Mouse (Mus musculus): Measurements from ENCODE around the gene Tyw1. TPM values are rescaled to one million over a fixed set of nuclear protein-coding genes. Genes with fewer than 3 reads are reported as not detected.

Tyw1 gene
- 17.8 and 20.3 TPM in 2 replicates for polyA plus RNA-seq (2014; fragmentation: Nextera tagmentation; extraction: Ambion mirVana)

GRCm38 (mm10) chr5:130255017-130255720, at the start of gene Tyw1, which contains the start of gene Sbds:
Gene Tyw1 (plus strand): TSS chr5:130255619.
Gene Sbds (minus strand): TSS chr5:130255530.
- Histone ChIP-seq H3K36me3 (ENCODE audit: control insufficient read depth, insufficient read depth, low read length) (peaks cover 14% of the 10 kb centered on the region), H3K27me3 (ENCODE audit: control insufficient read depth, insufficient read depth, low read length) (no peaks in the 10 kb centered on the region), H3K27ac (ENCODE audit: low read depth, low read length) (peak within 1 kb of the TSS; percentile 78), H3K4me2 (peak within 1 kb of the TSS; percentile 87), H3K4me1 (ENCODE audit: control insufficient read depth, insufficient read depth, low read length) (peaks cover 7% of the 10 kb centered on the region), H3K9me3 (replicated peaks; ENCODE audit: control insufficient read depth, low read length) (no peaks in the 10 kb centered on the region), H3K4me3 (ENCODE audit: low read depth, low read length) (peak within 1 kb of the TSS; percentile 78), H3K9ac (ENCODE audit: low read depth, low read length) (peak within 1 kb of the TSS; percentile 85)
- peak; percentile 86 for ATAC-seq (replicated peaks; ENCODE audit: insufficient number of reproducible peaks, low FRiP score, low TSS enrichment)
- WGBS (ENCODE audit: insufficient replicate concordance), result under 1% methylated on average over 52 of the region's 52 CpGs

DNA sequence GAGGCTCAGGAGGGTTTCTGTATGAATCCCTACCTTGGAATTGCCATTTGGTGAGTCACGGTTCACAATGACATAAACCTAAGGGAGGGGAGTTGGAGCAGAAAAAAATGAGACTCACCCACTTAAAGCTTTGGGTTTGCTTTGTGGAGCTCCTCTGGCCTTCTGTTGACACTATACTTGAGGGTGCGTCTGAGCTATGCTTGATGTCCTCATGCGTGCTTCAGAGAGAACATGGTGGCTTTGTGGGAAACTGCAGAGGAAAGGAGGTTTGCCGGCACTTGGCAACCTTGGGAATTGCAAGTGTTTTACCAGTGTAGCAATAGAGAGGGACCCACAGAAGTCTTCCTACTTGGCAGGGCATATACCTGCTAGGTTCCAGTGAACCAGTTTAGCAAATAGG, 48.1 kb upstream of the Tyw1 start:
- no peaks in the 10 kb centered on the region for H3K9me3 ChIP-seq (replicated peaks; ENCODE audit: control insufficient read depth, low read length)
- H3K36me3 ChIP-seq (ENCODE audit: control insufficient read depth, insufficient read depth, low read length), result peaks cover 27% of the 10 kb centered on the region
- WGBS (ENCODE audit: insufficient replicate concordance), result 85% methylated on average over 4 of the region's 4 CpGs
- no peaks in the 10 kb centered on the region for H3K4me1 ChIP-seq (ENCODE audit: control insufficient read depth, insufficient read depth, low read length)
- no peak for ATAC-seq (replicated peaks; ENCODE audit: insufficient number of reproducible peaks, low FRiP score, low TSS enrichment)
- no peak overlapping the region for H3K27ac ChIP-seq (ENCODE audit: low read depth, low read length)
- H3K4me3 ChIP-seq (ENCODE audit: low read depth, low read length), result no peak overlapping the region
- no peaks in the 10 kb centered on the region for H3K27me3 ChIP-seq (ENCODE audit: control insufficient read depth, insufficient read depth, low read length)
- no peak overlapping the region for H3K4me2 ChIP-seq
- H3K9ac ChIP-seq (ENCODE audit: low read depth, low read length), result no peak overlapping the region

DNA sequence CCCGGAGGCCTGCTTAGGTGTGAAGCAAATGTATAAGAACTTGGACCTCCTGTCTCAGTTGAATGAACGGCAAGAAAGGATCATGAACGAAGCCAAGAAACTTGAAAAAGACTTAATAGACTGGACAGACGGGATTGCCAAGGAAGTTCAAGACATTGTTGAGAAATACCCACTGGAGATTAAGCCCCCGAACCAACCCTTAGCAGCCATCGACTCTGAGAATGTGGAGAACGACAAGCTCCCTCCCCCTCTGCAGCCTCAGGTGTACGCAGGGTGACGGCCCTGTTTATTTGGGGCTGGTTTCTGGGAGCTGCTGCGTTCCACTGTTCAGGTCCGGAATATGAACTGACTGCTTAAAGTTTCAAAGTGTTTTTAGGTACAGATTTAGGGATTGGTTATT, 42.5 kb upstream of the Tyw1 start:
- Histone ChIP-seq H3K4me1 (ENCODE audit: control insufficient read depth, insufficient read depth, low read length) (no peaks in the 10 kb centered on the region), H3K27me3 (ENCODE audit: control insufficient read depth, insufficient read depth, low read length) (no peaks in the 10 kb centered on the region), H3K36me3 (ENCODE audit: control insufficient read depth, insufficient read depth, low read length) (peaks cover 25% of the 10 kb centered on the region), H3K4me2 (no peak overlapping the region), H3K9ac (ENCODE audit: low read depth, low read length) (no peak overlapping the region), H3K27ac (ENCODE audit: low read depth, low read length) (no peak overlapping the region), H3K4me3 (ENCODE audit: low read depth, low read length) (no peak overlapping the region), H3K9me3 (replicated peaks; ENCODE audit: control insufficient read depth, low read length) (no peaks in the 10 kb centered on the region)
- 89% methylated on average over 11 of the region's 11 CpGs for WGBS (ENCODE audit: insufficient replicate concordance)
- no peak for ATAC-seq (replicated peaks; ENCODE audit: insufficient number of reproducible peaks, low FRiP score, low TSS enrichment)

GRCm38 (mm10) chr5:130216781-130217180, 38.6 kb upstream of the Tyw1 start, which contains the start of gene Tmem248:
Gene Tmem248 (plus strand): TSS chr5:130217081.
- no peak within 1 kb of the TSS for H3K4me3 ChIP-seq (ENCODE audit: low read depth, low read length)
- H3K36me3 ChIP-seq (ENCODE audit: control insufficient read depth, insufficient read depth, low read length), result peaks cover 4% of the 10 kb centered on the region; the same call in 1 of the 2 replicates
- no peak within 1 kb of the TSS for H3K9ac ChIP-seq (ENCODE audit: low read depth, low read length)
- H3K4me2 ChIP-seq, result no peak within 1 kb of the TSS
- H3K27me3 ChIP-seq (ENCODE audit: control insufficient read depth, insufficient read depth, low read length), result no peaks in the 10 kb centered on the region
- H3K4me1 ChIP-seq (ENCODE audit: control insufficient read depth, insufficient read depth, low read length), result peaks cover 7% of the 10 kb centered on the region
- ATAC-seq (replicated peaks; ENCODE audit: insufficient number of reproducible peaks, low FRiP score, low TSS enrichment), result no peak
- H3K9me3 ChIP-seq (replicated peaks; ENCODE audit: control insufficient read depth, low read length), result no peaks in the 10 kb centered on the region
- 74% methylated on average over 7 of the region's 7 CpGs for WGBS (ENCODE audit: insufficient replicate concordance)
- H3K27ac ChIP-seq (ENCODE audit: low read depth, low read length), result no peak within 1 kb of the TSS

GRCm38 (mm10) chr5:130217406-130217805, 38.0 kb upstream of the Tyw1 start:
- no peaks in the 10 kb centered on the region; the same call in 1 of the 2 replicates for H3K36me3 ChIP-seq (ENCODE audit: control insufficient read depth, insufficient read depth, low read length)
- H3K27ac ChIP-seq (ENCODE audit: low read depth, low read length), result no peak overlapping the region
- no peak overlapping the region for H3K9ac ChIP-seq (ENCODE audit: low read depth, low read length)
- H3K4me3 ChIP-seq (ENCODE audit: low read depth, low read length), result no peak overlapping the region
- H3K4me1 ChIP-seq (ENCODE audit: control insufficient read depth, insufficient read depth, low read length), result peaks cover 7% of the 10 kb centered on the region
- WGBS (ENCODE audit: insufficient replicate concordance), result 89% methylated on average over 4 of the region's 4 CpGs
- H3K27me3 ChIP-seq (ENCODE audit: control insufficient read depth, insufficient read depth, low read length), result no peaks in the 10 kb centered on the region
- no peak for ATAC-seq (replicated peaks; ENCODE audit: insufficient number of reproducible peaks, low FRiP score, low TSS enrichment)
- H3K4me2 ChIP-seq, result no peak overlapping the region
- no peaks in the 10 kb centered on the region for H3K9me3 ChIP-seq (replicated peaks; ENCODE audit: control insufficient read depth, low read length)

DNA sequence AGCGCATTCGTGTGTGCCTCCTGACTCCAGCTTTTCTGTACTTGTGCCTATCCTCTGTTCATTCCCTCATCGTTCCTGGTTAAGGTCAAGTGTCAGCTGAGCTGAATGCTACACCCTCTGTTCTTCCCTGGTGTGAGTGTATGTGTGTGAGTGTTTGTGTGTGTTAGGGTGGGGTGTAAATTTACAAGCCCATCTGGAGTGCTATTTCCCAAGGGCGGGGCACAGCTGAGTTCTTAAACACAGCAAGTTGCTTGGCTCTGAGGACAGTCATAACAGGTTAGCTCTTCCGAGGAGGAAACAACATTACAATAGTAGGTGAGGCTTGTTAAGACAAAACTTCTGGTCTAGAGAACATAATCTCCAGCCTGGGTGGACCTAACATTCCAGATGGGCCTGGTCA, 37.1 kb upstream of the Tyw1 start:
- no peak overlapping the region for H3K4me2 ChIP-seq
- no peaks in the 10 kb centered on the region for H3K27me3 ChIP-seq (ENCODE audit: control insufficient read depth, insufficient read depth, low read length)
- WGBS (ENCODE audit: insufficient replicate concordance), result 87% methylated on average over 5 of the region's 5 CpGs
- no peak overlapping the region for H3K27ac ChIP-seq (ENCODE audit: low read depth, low read length)
- no peak overlapping the region for H3K4me3 ChIP-seq (ENCODE audit: low read depth, low read length)
- no peak overlapping the region for H3K9ac ChIP-seq (ENCODE audit: low read depth, low read length)
- ATAC-seq (replicated peaks; ENCODE audit: insufficient number of reproducible peaks, low FRiP score, low TSS enrichment), result no peak
- H3K4me1 ChIP-seq (ENCODE audit: control insufficient read depth, insufficient read depth, low read length), result peaks cover 10% of the 10 kb centered on the region
- no peaks in the 10 kb centered on the region for H3K9me3 ChIP-seq (replicated peaks; ENCODE audit: control insufficient read depth, low read length)
- H3K36me3 ChIP-seq (ENCODE audit: control insufficient read depth, insufficient read depth, low read length), result no peaks in the 10 kb centered on the region

DNA sequence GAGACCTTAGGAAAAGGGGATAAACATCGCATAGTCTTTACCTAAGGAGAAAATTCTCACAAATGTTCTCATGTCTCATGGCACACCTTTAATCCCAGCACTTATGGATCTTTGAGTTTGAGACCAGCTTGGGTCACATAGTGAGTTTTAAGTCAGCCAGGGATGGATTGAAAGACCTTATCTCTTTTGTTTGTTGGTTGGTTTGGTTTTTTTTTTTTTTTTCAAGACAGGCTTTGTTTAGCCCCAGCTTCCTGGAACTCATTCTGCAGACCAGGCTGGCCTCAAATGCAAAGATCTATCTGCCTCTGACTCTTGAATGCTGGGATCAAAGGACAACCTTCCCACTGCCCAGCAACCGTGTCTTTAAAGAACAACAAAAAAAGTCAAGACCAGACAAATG, 34.1 kb upstream of the Tyw1 start:
- no peak for ATAC-seq (replicated peaks; ENCODE audit: insufficient number of reproducible peaks, low FRiP score, low TSS enrichment)

GRCm38 (mm10) chr5:130221760-130222145, 33.7 kb upstream of the Tyw1 start:
- Histone ChIP-seq H3K9ac (ENCODE audit: low read depth, low read length) (peak overlapping the region; percentile 94), H3K4me3 (ENCODE audit: low read depth, low read length) (peak overlapping the region; percentile 84), H3K36me3 (ENCODE audit: control insufficient read depth, insufficient read depth, low read length) (peaks cover 3% of the 10 kb centered on the region; the same call in 1 of the 2 replicates), H3K27ac (ENCODE audit: low read depth, low read length) (peak overlapping the region; percentile 82), H3K4me2 (peak overlapping the region; percentile 84), H3K27me3 (ENCODE audit: control insufficient read depth, insufficient read depth, low read length) (no peaks in the 10 kb centered on the region), H3K9me3 (replicated peaks; ENCODE audit: control insufficient read depth, low read length) (no peaks in the 10 kb centered on the region), H3K4me1 (ENCODE audit: control insufficient read depth, insufficient read depth, low read length) (peaks cover 16% of the 10 kb centered on the region)
- WGBS (ENCODE audit: insufficient replicate concordance), result 1% methylated on average over 10 of the region's 10 CpGs
- peak; percentile 11; the same call in 1 of the 2 replicates for ATAC-seq (replicated peaks; ENCODE audit: insufficient number of reproducible peaks, low FRiP score, low TSS enrichment)

More for the DNA sequence above, 34.1 kb upstream of the Tyw1 start:
- Histone ChIP-seq H3K9ac (ENCODE audit: low read depth, low read length) (peak overlapping the region; percentile 94), H3K9me3 (replicated peaks; ENCODE audit: control insufficient read depth, low read length) (no peaks in the 10 kb centered on the region), H3K4me2 (peak overlapping the region; percentile 84), H3K27me3 (ENCODE audit: control insufficient read depth, insufficient read depth, low read length) (no peaks in the 10 kb centered on the region), H3K4me3 (ENCODE audit: low read depth, low read length) (peak overlapping the region; percentile 84), H3K4me1 (ENCODE audit: control insufficient read depth, insufficient read depth, low read length) (peaks cover 16% of the 10 kb centered on the region), H3K27ac (ENCODE audit: low read depth, low read length) (no peak overlapping the region), H3K36me3 (ENCODE audit: control insufficient read depth, insufficient read depth, low read length) (peaks cover 3% of the 10 kb centered on the region; the same call in 1 of the 2 replicates)
- WGBS (ENCODE audit: insufficient replicate concordance), result 53% methylated on average over 2 of the region's 2 CpGs

Data from heart, embryonic 11.5 days (tissue).